Mouse (Mus musculus) yolk sac, embryonic 10.5 days (tissue): ENCODE results near the gene Snrnp70.
"Not testable (repeated sequence)": the region's sequence is repeated elsewhere in the genome, so short reads cannot be mapped to it uniquely, and the experiment has no call there.

Source experiments
- DNase-seq: peaks from one replicate; pipeline ENCODE4 v3.0.0-alpha.2; 2017; ENCODE audit warnings: low spot score

The Snrnp70 gene

GRCm38 (mm10) chr7:45409497-45410163, 14.1 kb upstream of the Snrnp70 start:
- DNase-seq: no peak

GRCm38 (mm10) chr7:45408949-45409348, 13.4 kb upstream of the Snrnp70 start:
- no peak for DNase-seq

GRCm38 (mm10) chr7:45408351-45408750, 12.8 kb upstream of the Snrnp70 start:
- DNase-seq: no peak

GRCm38 (mm10) chr7:45407836-45408235, 12.3 kb upstream of the Snrnp70 start:
- no peak for DNase-seq

GRCm38 (mm10) chr7:45406157-45407156, 10.9 kb upstream of the Snrnp70 start:
- peak; percentile 30 for DNase-seq

- peak; percentile 54 for DNase-seq
Observed at GRCm38 (mm10) chr7:45405091-45406075, 9.8 kb upstream of the Snrnp70 start, which contains the start of gene Kcna7. Gene Kcna7, plus strand, starts transcription at chr7:45405653.

GRCm38 (mm10) chr7:45403532-45404261, 8.2 kb upstream of the Snrnp70 start:
- peak; percentile 79 for DNase-seq

- no peak for DNase-seq
Observed at GRCm38 (mm10) chr7:45401521-45402085, 6.1 kb upstream of the Snrnp70 start.

GRCm38 (mm10) chr7:45396787-45397186, 1.2 kb upstream of the Snrnp70 start:
- DNase-seq: no peak

- DNase-seq: not testable (repeated sequence)
Observed at GRCm38 (mm10) chr7:45396337-45396775, 814 bp upstream of the Snrnp70 start.

- DNase-seq: no peak
Observed at GRCm38 (mm10) chr7:45395129-45395541, 407 bp downstream of the Snrnp70 start.

- DNase-seq: no peak
Observed at GRCm38 (mm10) chr7:45386077-45386476, 9.5 kb downstream of the Snrnp70 start.

GRCm38 (mm10) chr7:45376057-45376456, 19.5 kb downstream of the Snrnp70 start:
- DNase-seq: no peak

- DNase-seq: no peak
Observed at GRCm38 (mm10) chr7:45374620-45375019, 20.9 kb downstream of the Snrnp70 start.

- DNase-seq: no peak
Observed at GRCm38 (mm10) chr7:45372371-45372770, 23.2 kb downstream of the Snrnp70 start.

- peak; percentile 95 for DNase-seq
Observed at GRCm38 (mm10) chr7:45370475-45371311, 24.8 kb downstream of the Snrnp70 start, which contains the start of gene Lin7b. Gene Lin7b, minus strand, starts transcription at chr7:45370583.

- no peak for DNase-seq
Observed at GRCm38 (mm10) chr7:45369836-45370474, 25.6 kb downstream of the Snrnp70 start.

- DNase-seq: no peak
Observed at GRCm38 (mm10) chr7:45369022-45369745, 26.4 kb downstream of the Snrnp70 start.
